Mouse (Mus musculus): Measurements from ENCODE around the gene Rad9a. TPM values are rescaled to one million over a fixed set of nuclear protein-coding genes. Genes with fewer than 3 reads are reported as not detected.

The Rad9a gene
- total and polyA plus RNA-seq, 3 experiments: 21.3 to 37.9 TPM; not detected in 1

DNA sequence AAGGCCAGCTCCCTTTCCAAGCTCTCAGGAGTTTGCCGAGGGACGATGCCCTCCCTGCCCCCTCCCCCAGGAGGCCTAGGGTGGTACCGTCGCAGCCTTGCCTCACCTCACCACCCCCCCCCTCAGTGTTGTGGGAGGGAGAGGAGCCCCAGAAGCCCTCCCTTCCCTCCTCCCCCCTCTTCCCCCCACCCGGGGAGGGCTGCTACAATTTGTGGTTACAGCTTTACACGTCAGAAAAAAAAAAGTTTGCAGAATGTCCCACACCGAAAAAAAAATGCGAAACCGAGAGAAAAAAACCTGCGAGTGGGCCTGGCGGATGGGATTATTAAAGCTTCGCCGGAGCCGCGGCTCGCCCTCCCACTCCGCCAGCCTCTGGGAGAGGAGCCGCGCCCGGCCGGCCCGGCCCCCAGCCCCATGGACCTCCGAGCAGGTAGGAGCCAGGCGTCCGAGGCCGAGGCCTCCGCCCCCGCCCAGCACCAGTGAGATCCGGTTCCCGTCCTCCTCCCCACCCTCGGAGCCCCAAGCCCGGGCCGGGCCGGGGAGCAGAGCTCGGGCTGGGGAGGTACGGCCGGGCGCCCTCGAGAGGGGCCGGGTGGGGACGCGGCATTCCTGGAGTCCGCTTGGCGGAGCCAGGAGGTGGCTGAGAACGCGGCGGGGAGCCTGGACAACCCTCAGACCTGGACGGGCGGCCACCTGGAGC lies 12.8 kb upstream of the Rad9a start, which contains the start of the genes Clcf1 and AC109138.7:
TSS of gene Clcf1 (plus strand) at position 168 of the 700 bp plus-strand sequence.
TSS of gene AC109138.7 (plus strand) at position 287 of the 700 bp plus-strand sequence.
- DNase-seq (ENCODE audit: low read depth, low spot score): no peak

DNA sequence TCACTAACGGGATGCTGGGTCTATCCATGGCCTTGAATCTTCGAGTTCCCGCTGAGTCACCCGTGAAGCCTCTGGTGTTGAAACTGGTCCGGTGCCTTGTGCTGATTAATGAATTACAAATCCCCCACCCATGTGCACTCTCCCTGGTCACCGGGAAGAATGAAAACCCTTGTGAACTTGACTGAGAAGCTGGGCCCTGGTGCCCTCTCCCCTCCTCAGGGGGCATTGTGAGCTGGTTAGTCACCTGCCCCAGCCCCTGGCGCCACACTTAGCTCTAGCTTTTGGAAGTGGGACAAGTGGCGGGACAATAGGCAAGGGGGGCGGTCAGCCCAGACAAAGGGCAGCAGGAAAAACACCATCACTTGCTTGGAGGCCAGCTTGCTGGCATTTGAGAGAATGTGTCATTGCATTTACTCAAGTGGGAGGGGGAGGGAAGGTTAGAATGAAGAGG lies 12.1 kb upstream of the Rad9a start:
- H3K36me3 ChIP-seq (ENCODE audit: control insufficient read depth in 1 of 2, insufficient read depth in 2 of 2, low read length in 2 of 2): peaks cover 0 to 13% of the 10 kb centered on the region in 2 experiments; a peak in 2 of 4 replicates

More for the DNA sequence above, 12.8 kb upstream of the Rad9a start, which contains the start of the genes Clcf1 and AC109138.7:
- Histone ChIP-seq H3K4me3 (ENCODE audit: control insufficient read depth in 1 of 2, insufficient read depth in 1 of 2, low read depth in 2 of 2, low read length in 2 of 2) (peak within 1 kb of the TSS; percentile 67 to 92), H3K36me3 (ENCODE audit: control insufficient read depth in 1 of 2, insufficient read depth in 2 of 2, low read length in 2 of 2) (peaks cover 0 to 11% of the 10 kb centered on the region in 2 experiments; a peak in 2 of 4 replicates), H3K4me1 (ENCODE audit: control insufficient read depth in 1 of 2, insufficient read depth in 2 of 2, low read length in 2 of 2) (peaks cover 2 to 13% of the 10 kb centered on the region in 2 experiments; a peak in 3 of 4 replicates), H3K27ac (ENCODE audit: control insufficient read depth, low read depth, low read length) (no peak within 1 kb of the TSS), H3K9ac (ENCODE audit: control insufficient read depth, low read depth, low read length, poor library complexity, severe bottlenecking) (peak within 1 kb of the TSS; percentile 80), H3K27me3 (ENCODE audit: control insufficient read depth in 1 of 2, insufficient read depth in 2 of 2, low read length in 2 of 2) (peaks cover 10 to 18% of the 10 kb centered on the region in 2 experiments), H3K79me2 (ENCODE audit: control insufficient read depth, insufficient read depth, low read length, poor library complexity) (peaks cover 2% of the 10 kb centered on the region; the same call in 1 of the 2 replicates), H3K9me3 (replicated peaks; ENCODE audit: insufficient read depth, low read length) (no peaks in the 10 kb centered on the region)
- TF ChIP-seq ZMIZ1 (IDR thresholded peaks at IDR 0.05; ENCODE audit: low read depth, low read length) (no peak), POLR2A (IDR thresholded peaks at IDR 0.05; ENCODE audit: control insufficient read depth in 1 of 2, insufficient read depth in 1 of 2, low read depth in 1 of 2, low read length in 2 of 2, poor library complexity in 1 of 2) (peak in 1 of 2 experiments; percentile 39; a peak in 2 of 4 replicates), EP300 (IDR thresholded peaks at IDR 0.05; ENCODE audit: low read depth in 1 of 2, low read length in 2 of 2) (no peak), USF2 (IDR thresholded peaks at IDR 0.05; ENCODE audit: borderline replicate concordance in 1 of 2, insufficient read depth in 1 of 2, low read depth in 1 of 2, low read length in 2 of 2) (no peak), ZC3H11A (IDR thresholded peaks at IDR 0.05; ENCODE audit: low read depth, low read length) (no peak), UBTF (IDR thresholded peaks at IDR 0.05; ENCODE audit: borderline replicate concordance, insufficient read depth, low read depth, low read length) (0 out of 2 replicates have a peak, but pooled peaks have one; percentile 58), E2F4 (IDR thresholded peaks at IDR 0.05; ENCODE audit: borderline replicate concordance, low read depth, low read length) (no peak), KAT2A (conservative IDR thresholded peaks at IDR 0.05; ENCODE audit: low read depth, low read length) (no peak), MYC (IDR thresholded peaks at IDR 0.05; ENCODE audit: low read depth, low read length) (no peak), TAL1 (IDR thresholded peaks at IDR 0.05; ENCODE audit: low read length) (no peak), MXI1 (IDR thresholded peaks at IDR 0.05; ENCODE audit: low read depth, low read length) (no peak), HCFC1 (IDR thresholded peaks at IDR 0.05; ENCODE audit: low read depth, low read length) (no peak), ELF1 (IDR thresholded peaks at IDR 0.05; ENCODE audit: low read depth, low read length) (no peak), TCF12 (IDR thresholded peaks at IDR 0.05; ENCODE audit: low read depth, low read length) (no peak), MAZ (IDR thresholded peaks at IDR 0.05; ENCODE audit: low read depth, low read length) (peak; percentile 86; the same call in 1 of the 2 replicates), NELFE (IDR thresholded peaks at IDR 0.05; ENCODE audit: low read depth, low read length) (no peak), CTCF (IDR thresholded peaks at IDR 0.05 in 2 of 3, conservative IDR thresholded peaks at IDR 0.05 in 1 of 3; ENCODE audit: control insufficient read depth in 1 of 3, insufficient read depth in 1 of 3, low read depth in 2 of 3, low read length in 3 of 3, poor library complexity in 1 of 3, severe bottlenecking in 1 of 3) (no peak), GABPA (IDR thresholded peaks at IDR 0.05; ENCODE audit: low read depth, low read length) (no peak), TBP (IDR thresholded peaks at IDR 0.05; ENCODE audit: low read depth, low read length) (no peak), NRF1 (IDR thresholded peaks at IDR 0.05; ENCODE audit: insufficient read depth, low read depth, low read length, poor library complexity, severe bottlenecking) (no peak), MEF2A (IDR thresholded peaks at IDR 0.05; ENCODE audit: extremely low read depth, insufficient replicate concordance, low read depth, low read length, poor library complexity, severe bottlenecking) (no peak), ZNF384 (IDR thresholded peaks at IDR 0.05; ENCODE audit: low read depth, low read length) (peak; percentile 76), RAD21 (IDR thresholded peaks at IDR 0.05; ENCODE audit: low read depth, low read length) (no peak), RCOR1 (IDR thresholded peaks at IDR 0.05; ENCODE audit: low read depth, low read length) (no peak)

More for the DNA sequence above, 12.1 kb upstream of the Rad9a start:
- peaks cover under 1 to 19% of the 10 kb centered on the region in 2 experiments for H3K4me1 ChIP-seq (ENCODE audit: control insufficient read depth in 1 of 2, insufficient read depth in 2 of 2, low read length in 2 of 2)
- peak overlapping the region; percentile 80; the same call in 1 of the 2 replicates for H3K9ac ChIP-seq (ENCODE audit: control insufficient read depth, low read depth, low read length, poor library complexity, severe bottlenecking)
- peaks cover 2% of the 10 kb centered on the region; the same call in 1 of the 2 replicates for H3K79me2 ChIP-seq (ENCODE audit: control insufficient read depth, insufficient read depth, low read length, poor library complexity)
- TF ChIP-seq MAX (IDR thresholded peaks at IDR 0.05; ENCODE audit: low read length): no peak
- no peak for TF ChIP-seq TCF12 (IDR thresholded peaks at IDR 0.05; ENCODE audit: low read depth, low read length)
- no peak for DNase-seq (ENCODE audit: low read depth, low spot score)
- H3K27ac ChIP-seq (ENCODE audit: control insufficient read depth, low read depth, low read length): no peak overlapping the region
- H3K4me3 ChIP-seq (ENCODE audit: control insufficient read depth in 1 of 2, insufficient read depth in 1 of 2, low read depth in 2 of 2, low read length in 2 of 2): peak overlapping the region; percentile 67 to 92; a peak in 2 of 4 replicates
- H3K27me3 ChIP-seq (ENCODE audit: control insufficient read depth in 1 of 2, insufficient read depth in 2 of 2, low read length in 2 of 2): peaks cover 10 to 18% of the 10 kb centered on the region in 2 experiments
- no peaks in the 10 kb centered on the region for H3K9me3 ChIP-seq (replicated peaks; ENCODE audit: insufficient read depth, low read length)
